Mouse (Mus musculus): ENCODE results near the gene Nsa2.

DNA sequence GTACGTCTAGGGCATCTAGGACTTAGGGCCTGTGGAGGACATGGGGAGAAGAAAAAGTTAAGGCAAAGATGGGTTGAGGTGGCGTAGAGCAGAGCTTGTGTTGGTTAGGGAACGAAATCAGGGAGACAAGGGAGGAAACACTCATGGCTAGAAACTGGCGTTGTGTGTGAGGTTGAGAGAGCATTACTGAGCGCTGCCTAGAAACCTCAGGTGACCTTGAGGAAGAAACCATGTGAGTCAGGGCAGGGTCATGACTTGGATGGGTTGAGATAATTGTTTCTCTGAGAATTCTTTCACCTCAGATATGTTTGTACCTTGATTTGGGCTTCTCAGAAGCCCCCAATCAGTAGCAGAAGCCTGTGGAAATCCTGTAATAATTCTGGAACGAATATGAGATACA lies 50.3 kb downstream of the Nsa2 start:
- TF ChIP-seq CTCF (IDR thresholded peaks at IDR 0.05; ENCODE audit: insufficient read depth, low read depth, low read length): no peak
- TF ChIP-seq POLR2A (IDR thresholded peaks at IDR 0.05; ENCODE audit: insufficient read depth, low read depth, low read length): no peak

Data from olfactory bulb, adult 2 months (tissue).